Comparison of ENCODE assay signal across 28 mouse cellular contexts in genomic region chr9:71622593-71622992, GRCm38 (mm10). TPM values are rescaled to one million over a fixed set of nuclear protein-coding genes. Genes with fewer than 3 reads are reported as not detected.
A peak's percentile ranks its signal among the peaks of the same experiment; 100 is the strongest.
DNase-seq lines count a peak whose midpoint lies in the region; ATAC-seq and TF ChIP-seq lines count a peak whose summit lies in the region.
"Had no signal": no experiment of that assay in that cellular context is flagged by ENCODE, and none has a peak within 500 bp of the region (broad histone marks: within the 10 kb centered on the region; RNA-seq: fewer than 3 reads in every experiment).

No protein-coding gene starts in this region.

- no peak overlapping the region for H3K4me2 ChIP-seq in heart, embryonic 12.5 days
- H3K4me2 ChIP-seq: embryonic facial prominence, embryonic 13.5 days; forebrain, embryonic 12.5 days; intestine, embryonic 15.5 days; liver, embryonic 15.5 days; lung, embryonic 15.5 days; midbrain, embryonic 13.5 days had no signal

- 53% methylated on average over 3 of the region's 3 CpGs for WGBS in heart, embryonic 12.5 days
- WGBS in kidney, adult 2 months: 78% methylated on average over 3 of the region's 3 CpGs

- H3K36me3 ChIP-seq in heart, embryonic 12.5 days: peaks cover 18% of the 10 kb centered on the region
- no peaks in the 10 kb centered on the region for H3K36me3 ChIP-seq in kidney, adult 2 months (ENCODE audit: control insufficient read depth, insufficient read depth, low read length)
- H3K36me3 ChIP-seq: embryonic facial prominence, embryonic 13.5 days; forebrain, embryonic 12.5 days; intestine, embryonic 15.5 days; liver, embryonic 15.5 days; lung, embryonic 15.5 days; midbrain, embryonic 13.5 days had no signal

- H3K4me1 ChIP-seq in heart, embryonic 12.5 days (replicated peaks): peaks cover 32% of the 10 kb centered on the region
- H3K4me1 ChIP-seq in kidney, adult 2 months (ENCODE audit: control insufficient read depth, insufficient read depth, low read length): peaks cover 32% of the 10 kb centered on the region
- H3K4me1 ChIP-seq: embryonic facial prominence, embryonic 13.5 days; forebrain, embryonic 12.5 days; liver, embryonic 15.5 days; midbrain, embryonic 13.5 days had no signal

- peak; percentile 67 to 76 for DNase-seq in adrenal gland, adult (ENCODE audit: inconsistent age in 2 of 2, low spot score in 1 of 2)
- no peak for DNase-seq in adrenal gland, adult 18-20 months (ENCODE audit: low spot score in 2 of 2)
- no peak for DNase-seq in heart, postnatal 4 days
- DNase-seq in kidney, adult 2 months: no peak
- no peak for DNase-seq in kidney, adult 18-20 months
- DNase-seq in testis, postnatal 14 days (ENCODE audit: low spot score): peak; percentile 62
- DNase-seq: cerebellum, adult 8-10 months; cerebellum, postnatal 36 days; embryo, embryonic 11 days; gastrocnemius, postnatal 36 days; kidney, postnatal 4 days; left cerebral cortex, postnatal 4 days; liver; right cerebral cortex, postnatal 14 days; thymus, adult 18-20 months; thymus, postnatal 36 days had no signal

- no peak overlapping the region for H3K4me3 ChIP-seq in heart, embryonic 12.5 days
- H3K4me3 ChIP-seq in kidney, adult 2 months (ENCODE audit: insufficient read depth, low read depth, low read length): no peak overlapping the region
- H3K4me3 ChIP-seq: embryonic facial prominence, embryonic 13.5 days; erythroblast, embryonic 14.5 days; forebrain, embryonic 12.5 days; intestine, embryonic 15.5 days; left cerebral cortex, adult 2 months; liver, embryonic 15.5 days; lung, embryonic 15.5 days; megakaryocyte, embryonic 14.5 days; midbrain, embryonic 13.5 days had no signal

- peak overlapping the region; percentile 58 for H3K27ac ChIP-seq in heart, embryonic 12.5 days (ENCODE audit: poor library complexity, severe bottlenecking)
- H3K27ac ChIP-seq in kidney, adult 2 months (ENCODE audit: insufficient read depth, low read depth, low read length): peak overlapping the region; percentile 47; the same call in 1 of the 2 replicates
- H3K27ac ChIP-seq: embryonic facial prominence, embryonic 13.5 days; forebrain, embryonic 12.5 days; intestine, embryonic 15.5 days; left cerebral cortex, adult 2 months; liver, embryonic 15.5 days; lung, embryonic 15.5 days; midbrain, embryonic 13.5 days had no signal

- H3K9ac ChIP-seq in heart, embryonic 12.5 days: no peak overlapping the region
- H3K9ac ChIP-seq: embryonic facial prominence, embryonic 13.5 days; forebrain, embryonic 12.5 days; intestine, embryonic 15.5 days; liver, embryonic 15.5 days; lung, embryonic 15.5 days; midbrain, embryonic 13.5 days had no signal

- no peak for TF ChIP-seq CTCF in kidney, adult 2 months (conservative IDR thresholded peaks at IDR 0.05; ENCODE audit: insufficient read depth, insufficient read length, low read depth, low read length)

- H3K27me3 ChIP-seq in heart, embryonic 12.5 days (replicated peaks): no peaks in the 10 kb centered on the region
- H3K27me3 ChIP-seq in kidney, adult 2 months (replicated peaks; ENCODE audit: control insufficient read depth, insufficient read depth, low read length): no peaks in the 10 kb centered on the region
- H3K27me3 ChIP-seq: embryonic facial prominence, embryonic 13.5 days; forebrain, embryonic 12.5 days; intestine, embryonic 15.5 days; liver, embryonic 15.5 days; lung, embryonic 15.5 days; midbrain, embryonic 13.5 days had no signal

- peak; percentile 8 for TF ChIP-seq POLR2A in kidney, adult 2 months (IDR thresholded peaks at IDR 0.05; ENCODE audit: low read depth, low read length)

- ATAC-seq in heart, embryonic 12.5 days (ENCODE audit: insufficient number of reproducible peaks, low FRiP score): no peak
- ATAC-seq: activated CD4-positive, CD25-positive, alpha-beta regulatory T cell, adult 4 months; hindbrain, embryonic 16.5 days; intestine, embryonic 15.5 days; midbrain, embryonic 13.5 days had no signal

- no peaks in the 10 kb centered on the region for H3K9me3 ChIP-seq in heart, embryonic 12.5 days (replicated peaks)
- H3K9me3 ChIP-seq: embryonic facial prominence, embryonic 13.5 days; forebrain, embryonic 12.5 days; intestine, embryonic 15.5 days; liver, embryonic 15.5 days; lung, embryonic 15.5 days; megakaryocyte, embryonic 14.5 days; midbrain, embryonic 13.5 days had no signal

RNA-seq across cellular contexts. Expression of gene Myzap, which starts 30.4 kb away (rescaled TPM):
- 10 to 100 TPM; 11.2 to 12.7 TPM for total RNA-seq in adrenal gland, adult 18-20 months (2021)
- 64.7 and 65.3 TPM in 2 replicates for polyA plus RNA-seq in heart, embryonic 12.5 days (2016; fragmentation: Nextera tagmentation; extraction: Ambion mirVana)
- 100 to 1,000 TPM; 261 to 277 TPM for total RNA-seq in heart, postnatal 4 days (2021)
- polyA plus RNA-seq in kidney, adult 2 months (2012; rRNA removed): 3.6 and 4.1 TPM in 2 replicates
- polyA plus RNA-seq: erythroblast, embryonic 14.5 days had no signal

Comparison
In these comparisons a context has a peak if more than half of its experiments do, and no peak if none do; other contexts are left out.
1. DNase-seq: peak in adrenal gland, adult (2 of 2) and testis, postnatal 14 days (single experiment); none in adrenal gland, adult 18-20 months (0 of 2), heart, postnatal 4 days (single experiment), kidney, adult 2 months (single experiment) and kidney, adult 18-20 months (single experiment).
2. RNA of gene Myzap, which starts 30.4 kb away (total RNA-seq): 261 to 277 TPM in heart, postnatal 4 days; 11.2 to 12.7 TPM in adrenal gland, adult 18-20 months; every median in the first group is over 10 times any median in the second.